Mouse (Mus musculus) kidney, postnatal 25 days (tissue): ENCODE results near the gene Rab43.
"Not testable (repeated sequence)": the region's sequence is repeated elsewhere in the genome, so short reads cannot be mapped to it uniquely, and the experiment has no call there.

Source experiments
- DNase-seq, 2 experiments: peaks; one replicate each; pipeline ENCODE4 v3.0.0; 2021; ENCODE audit warnings: mixed read lengths in 2 of 2

Gene Rab43

DNA sequence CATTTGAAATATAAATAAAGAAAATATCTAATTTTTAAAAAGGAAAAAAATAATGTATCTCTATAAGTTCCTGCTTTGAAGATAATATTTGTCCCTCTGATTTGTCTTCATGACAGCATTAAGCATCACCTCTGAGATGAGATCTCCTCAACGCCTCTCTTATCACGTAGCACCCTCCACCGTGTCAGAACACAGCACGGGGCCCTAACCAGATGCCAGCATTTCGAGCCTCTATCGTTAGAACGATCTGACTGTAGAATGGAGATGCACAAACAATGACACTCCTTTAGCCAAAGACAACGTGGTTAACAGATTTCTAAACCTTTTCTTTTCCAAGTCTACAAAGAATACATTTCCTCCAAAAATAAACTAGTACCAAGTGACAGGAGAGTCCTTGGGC, 27.9 kb downstream of the Rab43 start:
- no peak for DNase-seq

DNA sequence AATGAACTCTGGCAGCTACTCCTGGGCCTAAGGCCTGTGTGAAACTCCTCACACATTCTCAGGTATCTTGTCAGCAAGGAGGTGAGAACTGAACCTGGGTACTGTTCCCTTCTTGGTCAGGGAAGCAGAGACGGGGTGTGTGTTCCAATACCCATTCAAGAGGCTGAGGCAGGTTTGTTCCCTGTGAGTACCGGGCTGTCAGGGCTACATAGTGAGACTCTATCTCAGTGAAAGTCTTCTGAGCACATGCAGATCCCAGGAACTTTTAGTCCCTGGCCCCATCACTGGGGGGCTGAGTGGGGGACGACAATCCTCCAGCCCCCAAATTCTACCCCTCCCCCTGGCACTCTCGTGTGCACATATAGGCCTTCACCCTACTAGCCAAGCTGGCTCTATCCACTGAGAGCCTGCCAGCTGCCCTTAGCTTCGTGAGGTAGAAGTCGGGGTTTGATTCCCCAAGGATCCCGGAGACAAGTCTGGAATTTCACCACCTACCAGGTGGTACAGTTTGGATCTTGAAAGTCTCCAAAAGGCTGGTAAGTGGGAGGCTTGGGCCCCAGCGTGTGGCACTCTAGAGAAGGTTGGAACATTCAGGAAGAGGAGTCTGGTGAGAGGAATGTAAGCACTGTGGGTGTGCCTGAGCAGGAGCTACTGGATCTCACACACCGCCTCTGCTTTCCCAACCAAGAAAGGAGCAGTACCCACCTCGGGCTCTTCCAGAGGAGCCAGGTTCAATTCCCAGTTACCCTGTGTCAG, 31.2 kb downstream of the Rab43 start:
- no peak for DNase-seq

DNA sequence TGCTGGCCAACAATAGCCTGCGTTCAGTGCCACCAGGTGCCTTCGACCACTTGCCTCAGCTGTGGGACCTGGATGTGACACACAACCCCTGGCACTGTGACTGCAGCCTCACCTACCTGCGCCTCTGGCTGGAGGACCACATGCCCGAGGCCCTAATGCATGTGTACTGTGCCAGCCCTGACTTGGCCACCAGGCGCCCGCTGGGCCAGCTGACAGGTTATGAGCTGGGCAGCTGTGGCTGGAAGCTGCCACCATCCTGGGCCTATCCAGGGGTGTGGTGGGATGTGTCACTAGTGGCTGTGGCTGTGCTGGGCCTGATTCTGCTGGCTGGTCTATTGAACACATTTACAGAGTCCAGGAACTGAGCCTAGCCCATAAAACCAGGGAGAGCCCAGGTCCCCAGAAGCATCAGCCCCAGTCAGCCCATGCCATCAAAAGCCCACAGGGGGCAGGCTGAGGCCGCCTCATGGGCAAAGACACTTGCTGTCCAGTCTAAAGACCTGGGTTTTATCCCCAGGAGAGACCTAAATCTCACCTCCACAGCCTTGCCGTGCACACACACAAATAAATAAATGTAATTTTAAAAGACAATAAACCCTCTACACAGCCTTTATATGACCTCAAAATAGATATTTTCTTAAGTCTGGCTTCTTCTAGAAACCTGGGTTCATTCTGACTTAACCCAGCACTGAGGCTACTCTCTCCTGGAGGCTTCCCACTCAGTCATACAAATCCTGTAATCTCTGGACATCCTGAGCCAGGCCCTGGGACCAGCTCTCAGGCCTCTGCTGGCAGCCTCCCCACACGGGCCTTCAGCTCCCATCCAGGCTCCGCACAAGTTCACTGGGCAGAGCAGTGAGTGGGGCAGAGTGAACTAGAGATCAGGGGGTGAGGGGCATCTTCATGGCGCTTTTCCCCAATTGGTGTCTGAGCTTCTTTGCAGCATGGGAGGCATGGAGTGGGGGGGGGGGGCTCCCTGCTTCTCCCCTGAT, 32.5 kb downstream of the Rab43 start:
- peak in 1 of 2 experiments; percentile 27 for DNase-seq

DNA sequence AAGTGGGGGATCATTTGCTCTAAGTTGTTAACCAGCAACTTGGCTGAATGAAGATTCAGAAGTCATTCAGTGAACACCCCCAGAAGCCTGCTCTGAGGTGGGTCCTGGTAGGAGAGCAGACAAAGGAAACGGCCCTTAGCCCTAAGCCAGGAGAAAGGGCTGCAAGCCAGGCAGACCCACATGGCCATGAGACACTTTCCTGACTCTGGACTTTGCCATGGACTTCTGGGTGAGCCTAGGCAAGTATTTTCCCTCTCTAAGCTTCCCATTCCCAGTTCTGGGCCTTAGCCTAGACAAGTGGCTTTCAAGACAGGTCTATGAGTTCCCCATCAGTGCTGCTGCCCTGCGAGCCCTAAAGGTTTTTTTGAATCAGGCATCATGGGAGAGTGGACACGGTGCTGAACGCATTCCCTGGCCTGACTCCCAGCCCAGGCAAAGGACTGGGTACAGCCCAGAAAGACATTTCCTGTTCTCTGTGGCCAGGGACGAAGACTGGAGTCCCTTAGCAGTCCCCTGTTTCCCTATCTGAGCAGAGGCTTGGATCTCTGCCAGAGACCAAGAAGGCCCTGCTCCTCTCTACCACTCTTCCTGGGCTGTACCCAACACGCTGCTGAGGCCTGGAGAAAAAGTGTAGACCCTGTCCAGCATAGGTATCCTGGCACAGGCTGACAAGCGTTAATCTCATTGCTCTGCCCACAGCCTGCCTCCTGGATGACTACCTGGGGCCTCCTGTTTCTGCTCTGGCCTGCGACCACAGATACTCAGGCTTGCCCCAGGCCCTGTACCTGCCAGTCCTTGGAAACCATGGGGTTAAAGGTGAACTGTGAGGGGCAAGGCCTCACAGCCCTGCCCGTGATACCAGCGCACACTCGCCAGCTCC, 33.4 kb downstream of the Rab43 start:
- peak; percentile 35 to 68 for DNase-seq

DNA sequence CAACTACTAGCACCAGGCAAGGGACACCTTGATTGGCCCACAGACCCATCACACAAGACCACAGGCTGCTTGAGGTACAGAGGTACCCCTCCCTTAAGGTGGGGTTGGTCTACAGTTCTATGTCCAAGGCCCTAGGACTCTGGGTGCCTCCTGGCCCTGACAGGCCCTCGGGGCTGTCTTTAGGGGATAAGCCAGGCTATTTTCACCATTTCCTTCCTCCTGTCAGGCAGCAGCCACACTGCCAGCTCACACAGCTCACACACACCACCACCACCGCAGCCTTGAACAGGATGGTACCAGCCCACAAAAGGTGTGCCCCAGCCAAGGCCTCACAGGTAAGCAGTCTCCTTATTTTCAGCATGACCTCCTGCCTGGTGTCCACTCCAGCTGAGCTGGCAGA, 34.1 kb downstream of the Rab43 start, which contains the start of gene Gp9:
Gp9 (plus strand) TSS at position 231 of the 400 bp plus-strand sequence.
- no peak for DNase-seq

DNA sequence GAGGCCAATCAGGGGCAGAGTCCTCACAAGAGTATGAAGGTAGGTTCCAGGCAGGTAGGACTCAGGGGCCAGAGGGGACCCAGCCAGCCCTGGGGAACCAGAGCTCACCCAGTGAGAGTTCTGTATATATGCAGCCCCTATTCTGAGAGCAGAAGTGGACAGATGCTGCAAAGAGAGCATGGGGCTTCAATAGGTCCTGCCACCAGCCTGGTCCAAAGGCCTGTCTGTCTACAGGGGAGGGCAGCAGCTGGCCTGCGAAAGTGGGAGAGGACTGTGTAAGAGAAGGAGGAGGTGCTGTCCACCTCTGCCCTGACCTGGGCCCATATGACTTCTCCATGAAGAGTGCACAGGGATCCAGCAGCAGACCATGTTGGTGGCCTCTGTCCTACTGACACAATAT, 35.3 kb downstream of the Rab43 start:
- DNase-seq, result no peak

DNA sequence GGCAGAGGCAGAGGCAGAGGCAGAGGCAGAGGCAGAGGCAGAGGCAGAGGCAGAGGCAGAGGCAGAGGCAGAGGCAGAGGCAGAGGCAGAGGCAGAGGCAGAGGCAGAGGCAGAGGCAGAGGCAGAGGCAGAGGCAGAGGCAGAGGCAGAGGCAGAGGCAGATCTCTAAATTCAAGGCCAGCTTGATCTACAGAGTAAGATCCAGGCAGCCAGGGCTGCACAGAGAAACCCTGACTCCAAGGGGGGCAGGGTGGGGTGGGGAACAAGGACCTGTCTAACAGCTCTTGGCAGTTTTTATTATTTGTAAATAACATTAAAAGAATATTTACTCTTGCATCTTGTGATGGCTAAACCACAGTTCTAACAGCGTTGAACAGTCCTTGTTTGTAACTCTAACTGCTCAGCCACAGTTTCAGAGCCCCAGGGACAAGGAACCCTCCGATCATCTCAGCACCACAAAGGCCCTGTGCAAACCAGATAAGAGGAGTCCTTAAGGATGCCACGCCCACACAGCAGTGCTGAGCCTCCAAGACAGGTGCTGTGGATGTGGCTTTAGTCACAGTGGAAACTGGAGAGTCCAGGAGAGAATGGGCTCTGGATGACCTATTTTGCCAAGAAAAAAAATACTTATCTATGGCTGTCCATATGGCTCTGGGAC, 36.2 kb downstream of the Rab43 start:
- DNase-seq, result no peak

DNA sequence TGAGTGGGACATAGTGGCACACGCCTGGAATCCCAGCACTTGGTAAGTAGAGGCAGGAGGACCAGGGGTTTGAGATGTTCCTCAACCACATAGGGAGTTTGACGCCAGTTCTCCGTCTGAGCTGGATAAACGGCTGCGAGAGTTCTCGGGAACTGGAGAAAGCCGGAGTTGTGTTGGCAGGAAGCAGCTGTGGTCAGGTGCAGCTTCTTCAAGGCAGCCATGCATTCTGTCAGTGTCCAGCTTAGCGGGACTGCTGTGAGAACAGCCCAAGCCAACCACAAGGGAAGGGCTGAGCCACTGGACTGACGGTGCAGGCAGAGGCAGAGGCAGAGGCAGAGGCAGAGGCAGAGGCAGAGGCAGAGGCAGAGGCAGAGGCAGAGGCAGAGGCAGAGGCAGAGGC, 37.1 kb downstream of the Rab43 start:
- DNase-seq, result no peak

DNA sequence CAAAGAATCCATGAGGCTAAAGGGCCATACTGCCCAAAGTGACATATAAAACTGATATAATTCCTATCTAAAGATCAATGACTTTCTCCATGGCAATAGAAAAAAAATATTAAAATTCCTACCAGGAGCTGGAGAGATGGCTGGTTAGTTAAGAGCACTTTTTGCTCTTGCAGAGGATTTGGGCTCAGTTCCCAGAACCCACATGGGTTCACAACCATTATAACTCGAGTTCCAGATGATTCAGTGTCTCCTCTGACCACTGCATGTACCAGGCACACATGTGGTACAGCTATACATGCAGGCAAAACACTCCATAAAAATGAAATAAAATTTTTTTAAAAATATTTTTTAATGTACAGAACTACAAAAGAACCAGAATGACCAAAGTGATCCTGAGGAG, 37.5 kb downstream of the Rab43 start:
- no peak for DNase-seq

DNA sequence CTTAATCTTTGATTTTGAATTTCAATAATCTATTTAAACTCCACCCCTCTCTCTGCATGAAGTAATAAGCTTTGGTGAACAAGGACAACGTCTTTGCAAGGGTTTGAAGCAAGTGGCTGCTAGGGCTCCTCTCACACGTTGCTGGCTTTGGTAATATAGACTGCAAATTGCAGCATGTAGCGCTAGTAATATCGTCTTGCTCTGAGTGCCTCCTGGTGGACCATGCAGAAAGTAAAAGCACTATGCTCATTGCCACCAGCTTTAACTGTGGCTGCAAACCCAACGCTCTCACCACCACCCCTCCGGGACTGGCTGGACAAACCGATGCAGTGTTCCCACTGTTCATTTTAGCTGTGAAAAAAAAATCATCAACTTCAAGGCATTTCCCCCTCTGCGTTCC, 41.3 kb downstream of the Rab43 start:
- DNase-seq, result peak in 1 of 2 experiments; percentile 39

DNA sequence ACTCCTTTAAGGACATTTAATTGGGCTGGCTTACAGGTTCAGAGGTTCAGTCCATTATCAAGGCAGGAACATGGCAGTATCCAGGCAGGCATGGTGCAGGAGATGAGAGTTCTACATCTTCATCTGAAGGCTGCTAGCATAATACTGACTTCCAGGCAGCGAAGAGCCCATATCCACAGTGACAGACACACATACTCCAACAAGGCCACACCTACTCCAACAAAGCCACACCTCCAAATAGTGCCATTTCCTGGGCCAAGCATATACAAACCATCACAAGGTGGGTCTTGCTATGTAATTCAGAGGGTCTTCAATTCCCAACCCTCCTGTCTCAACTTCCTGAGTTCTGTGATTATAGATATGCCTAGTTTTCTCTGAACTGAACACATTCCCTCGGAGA, 47.7 kb downstream of the Rab43 start:
- not testable (repeated sequence) for DNase-seq

DNA sequence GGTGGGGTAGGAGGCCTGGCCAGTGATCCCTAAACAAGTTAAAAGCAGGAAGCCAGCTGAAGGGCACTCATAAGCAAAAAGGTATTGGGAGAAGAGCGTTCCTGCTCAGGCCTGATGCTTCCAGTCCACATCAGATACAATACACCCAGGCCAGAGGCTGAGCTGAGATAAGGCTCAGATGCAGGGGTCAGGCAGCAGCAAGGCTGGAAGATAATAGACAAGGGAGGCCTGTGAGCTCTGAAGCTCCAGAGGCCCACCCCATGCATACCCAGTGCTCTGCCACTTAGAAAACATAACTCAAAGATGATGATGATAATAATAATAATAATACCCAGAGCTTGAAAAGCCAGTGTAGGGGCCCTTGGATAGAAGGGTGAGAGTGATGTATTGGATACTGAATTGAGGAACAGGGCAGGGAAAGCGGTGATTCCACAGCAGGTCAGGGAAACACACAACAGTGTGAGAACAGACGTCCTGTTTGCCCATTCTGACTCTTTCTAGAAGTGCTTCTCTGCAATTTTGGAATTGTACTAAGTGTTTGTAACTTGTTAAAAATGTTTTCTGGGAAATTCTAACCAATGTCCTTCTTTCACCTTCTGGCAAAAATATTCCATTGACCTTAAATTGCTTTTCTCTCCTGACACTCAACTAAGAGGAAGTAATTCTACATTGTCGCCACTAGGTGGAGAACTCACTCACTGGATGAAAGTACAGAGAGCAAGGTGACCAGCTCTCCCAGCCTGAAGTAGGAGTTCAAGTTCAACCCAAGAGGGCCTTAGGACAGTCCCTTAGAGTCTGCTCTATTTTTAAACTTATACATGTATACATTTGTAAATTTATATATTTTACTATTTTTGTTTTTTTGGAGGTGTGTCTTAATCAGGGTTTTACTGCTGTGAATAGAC, 48.3 kb downstream of the Rab43 start:
- DNase-seq, result peak in 1 of 2 experiments; percentile 31

DNA sequence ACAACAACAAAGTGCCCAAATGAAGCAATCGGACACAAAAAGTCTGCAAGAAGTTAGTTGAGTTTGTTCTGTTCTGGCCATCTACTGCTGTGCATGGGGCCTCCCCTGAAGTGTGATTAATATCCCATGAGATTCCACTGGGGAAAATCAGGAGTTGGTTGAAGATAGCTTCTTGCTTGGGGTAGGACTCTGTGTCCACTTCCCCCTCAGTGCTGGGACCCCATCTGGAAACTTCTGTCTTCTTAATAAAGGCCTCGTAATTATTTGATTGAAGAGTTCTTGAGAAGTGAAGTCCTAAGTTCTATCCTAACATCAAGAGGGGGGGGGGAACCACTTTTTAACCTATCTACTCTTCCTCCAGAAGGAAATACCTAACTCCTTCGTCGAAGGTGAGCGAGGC, 49.8 kb downstream of the Rab43 start:
- no peak for DNase-seq

DNA sequence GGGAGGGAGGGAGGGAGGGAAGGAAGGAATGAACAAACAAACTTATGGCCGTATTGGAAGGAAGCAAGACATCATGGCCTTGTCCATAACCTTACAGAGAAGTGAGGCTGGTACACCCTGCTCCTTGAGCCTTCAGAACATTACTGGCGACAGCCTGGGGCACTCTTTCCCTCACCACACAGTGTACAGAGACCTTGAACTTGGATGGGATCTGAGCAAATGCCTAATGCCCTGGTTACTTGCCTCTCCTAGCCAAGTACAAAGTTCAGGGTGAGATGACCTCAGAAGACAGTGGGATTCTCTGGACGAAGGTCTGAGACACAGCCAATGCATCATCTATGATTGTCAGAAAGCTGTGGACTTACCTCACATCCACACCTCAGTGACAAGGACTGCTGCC, 52.1 kb downstream of the Rab43 start:
- DNase-seq, result peak in 1 of 2 experiments; percentile 59

DNA sequence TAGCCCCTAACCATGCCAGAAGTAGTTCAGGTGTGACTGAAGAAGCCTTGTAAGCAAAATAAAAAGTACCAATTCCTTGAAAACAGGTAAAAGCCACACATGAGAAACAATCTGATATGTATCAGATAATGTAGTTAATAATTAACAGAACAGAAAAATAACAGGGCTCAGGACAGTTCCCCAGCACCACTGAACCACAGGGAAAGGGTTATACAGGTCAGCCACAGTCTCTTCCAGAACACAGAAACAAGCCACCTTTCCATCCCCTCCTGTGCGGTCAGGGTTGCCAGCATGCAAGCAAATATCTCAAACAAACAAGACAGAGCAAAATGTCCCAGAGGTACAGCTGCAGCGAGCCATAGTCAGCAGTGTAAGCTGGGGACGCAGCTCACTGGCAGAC, 52.6 kb downstream of the Rab43 start:
- no peak for DNase-seq

DNA sequence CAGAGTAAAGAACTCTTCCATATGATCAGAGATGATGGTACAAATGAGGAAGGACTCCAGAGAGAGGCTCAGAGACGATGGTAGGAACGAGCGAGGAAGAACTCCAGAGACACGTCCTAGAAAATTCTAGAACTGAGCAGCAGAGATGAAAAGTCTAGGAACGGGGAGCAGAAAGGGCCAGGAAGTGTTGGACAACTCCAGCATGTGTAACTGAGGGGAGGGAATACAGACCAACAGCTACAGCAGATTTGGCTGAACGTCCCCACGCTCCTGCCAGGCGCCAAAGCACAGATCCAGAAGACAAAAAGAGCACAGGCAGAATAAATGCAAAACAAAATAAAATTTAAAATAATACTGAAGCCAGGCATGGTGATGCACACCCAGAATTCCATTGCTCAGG, 55.1 kb downstream of the Rab43 start:
- no peak for DNase-seq

DNA sequence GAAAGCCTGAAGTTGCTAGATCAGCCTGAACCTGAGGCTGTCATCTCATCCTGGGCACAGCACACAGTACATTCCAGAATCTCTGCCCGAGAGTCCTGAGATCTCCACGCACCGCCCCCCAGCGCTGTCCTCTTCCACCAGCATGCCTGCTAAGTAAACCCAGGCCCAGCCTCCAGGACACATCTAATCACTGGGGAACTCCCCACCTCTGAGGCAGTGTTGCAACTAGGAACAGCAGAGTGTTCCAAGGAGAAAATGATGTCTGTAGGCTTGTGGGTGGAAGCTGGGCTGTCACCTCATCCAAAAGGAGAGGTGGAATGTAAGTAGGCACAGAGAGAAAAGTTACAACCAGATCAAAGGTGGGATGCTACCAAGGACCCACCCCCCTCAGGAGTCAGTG, 56.8 kb downstream of the Rab43 start:
- no peak for DNase-seq

DNA sequence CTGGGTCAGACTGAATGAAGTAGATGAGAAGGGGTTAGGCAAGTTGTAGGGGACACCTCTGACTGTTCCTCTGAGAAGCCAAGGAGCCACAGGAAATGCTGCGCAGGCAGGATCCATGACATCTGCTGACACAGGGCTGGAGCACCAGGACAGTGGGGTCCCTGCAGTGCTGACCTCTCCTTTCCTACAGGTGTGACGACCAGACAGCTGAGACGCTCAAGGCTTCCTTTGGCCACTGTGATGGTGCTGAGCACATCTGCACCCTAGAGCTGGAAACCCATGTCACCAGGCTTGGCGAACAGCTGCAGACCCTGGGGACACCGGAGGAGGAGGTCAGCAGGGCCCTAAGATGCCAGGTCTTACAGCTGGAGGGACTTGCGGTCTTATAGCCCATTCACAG, 60.4 kb downstream of the Rab43 start:
- no peak for DNase-seq

DNA sequence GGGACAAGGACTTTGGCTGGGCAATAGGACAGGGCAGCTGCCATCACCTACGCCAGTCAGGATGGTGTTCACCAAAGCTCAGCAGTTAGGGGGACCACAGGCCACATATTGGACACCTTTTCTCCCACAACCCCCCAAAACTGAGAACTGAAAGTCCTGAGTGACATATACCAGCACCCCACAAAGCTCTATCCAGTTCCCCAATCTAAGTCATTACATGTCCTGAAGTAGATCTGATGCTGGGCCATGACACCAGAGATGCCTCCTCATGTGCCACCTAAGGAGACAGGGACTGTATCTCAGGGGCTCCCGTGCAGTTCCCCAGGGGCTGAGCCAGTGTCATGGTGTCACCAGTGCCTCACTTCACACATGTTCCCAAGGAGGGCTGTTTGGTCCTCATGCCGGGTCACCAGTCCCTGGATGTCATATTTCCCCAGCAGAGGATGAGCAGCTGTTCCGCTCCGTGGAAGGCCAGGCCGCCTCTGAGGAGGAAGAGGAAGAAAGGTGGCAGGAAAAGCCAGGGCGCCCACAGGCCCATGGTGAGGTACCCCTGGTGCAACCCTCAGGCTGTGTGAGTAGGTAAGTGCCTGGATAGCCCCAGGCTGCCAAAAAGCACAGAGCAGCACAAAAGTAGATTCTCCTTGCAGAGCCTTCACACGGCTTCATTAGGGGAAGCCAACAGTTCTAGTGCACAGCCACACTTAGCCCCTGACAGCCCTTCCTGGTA, 61.6 kb downstream of the Rab43 start:
- no peak for DNase-seq

DNA sequence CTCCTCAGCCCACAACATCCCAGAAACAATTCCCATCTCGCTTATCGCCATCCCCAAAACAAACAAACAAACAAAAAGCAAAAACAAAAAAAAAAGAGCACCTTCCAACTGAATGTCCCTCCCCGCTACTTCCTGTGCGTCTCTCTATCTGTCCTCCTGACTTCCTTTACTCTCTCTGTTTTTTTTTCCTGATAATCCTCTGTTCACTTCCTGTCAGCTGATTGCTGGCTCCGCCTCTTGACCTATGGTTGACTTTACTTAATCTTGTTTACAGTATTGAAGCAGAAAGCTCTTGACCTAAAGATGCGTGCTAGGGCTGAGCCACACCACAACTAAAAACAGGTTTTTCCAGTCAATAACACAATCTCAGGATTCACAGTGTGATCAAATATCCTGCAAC, 63.4 kb downstream of the Rab43 start:
- no peak for DNase-seq
